Mouse (Mus musculus): ENCODE measurements around the gene 1700009N14Rik.

GRCm38 (mm10) chr4:39486393-39486792 lies 36.3 kb downstream of the 1700009N14Rik start:
- TF ChIP-seq POLR2A (IDR thresholded peaks at IDR 0.05; ENCODE audit: low read depth, low read length) (no peak), CTCF (IDR thresholded peaks at IDR 0.05; ENCODE audit: extremely low read depth, insufficient read depth, insufficient read length, insufficient replicate concordance) (no peak)

Measured in spleen, adult 2 months (tissue).